Mouse (Mus musculus): ENCODE measurements around the gene Syndig1.

Gene Syndig1

GRCm38 (mm10) chr2:149980419-149980818 lies 151.4 kb downstream of the Syndig1 start:
- no peak for DNase-seq (ENCODE audit: low read depth)

GRCm38 (mm10) chr2:149982466-149982865 lies 153.5 kb downstream of the Syndig1 start:
- DNase-seq (ENCODE audit: low read depth): no peak

GRCm38 (mm10) chr2:149983107-149983506 lies 154.1 kb downstream of the Syndig1 start:
- DNase-seq (ENCODE audit: low read depth): no peak

GRCm38 (mm10) chr2:149987610-149988009 lies 158.6 kb downstream of the Syndig1 start:
- DNase-seq (ENCODE audit: low read depth): no peak

- DNase-seq (ENCODE audit: low read depth): no peak
Observed at GRCm38 (mm10) chr2:149991506-149991905, 162.5 kb downstream of the Syndig1 start.

- DNase-seq (ENCODE audit: low read depth): no peak
Observed at GRCm38 (mm10) chr2:149992921-149993320, 163.9 kb downstream of the Syndig1 start.

GRCm38 (mm10) chr2:149996382-149996964 lies 167.5 kb downstream of the Syndig1 start:
- DNase-seq (ENCODE audit: low read depth): no peak

GRCm38 (mm10) chr2:149997657-149998056 lies 168.6 kb downstream of the Syndig1 start:
- no peak for DNase-seq (ENCODE audit: low read depth)

GRCm38 (mm10) chr2:149998373-149999108 lies 169.5 kb downstream of the Syndig1 start:
- no peak for DNase-seq (ENCODE audit: low read depth)

GRCm38 (mm10) chr2:150000564-150000963 lies 171.6 kb downstream of the Syndig1 start:
- DNase-seq (ENCODE audit: low read depth): no peak

GRCm38 (mm10) chr2:150003499-150003898 lies 174.5 kb downstream of the Syndig1 start:
- no peak for DNase-seq (ENCODE audit: low read depth)

GRCm38 (mm10) chr2:150012787-150013346 lies 183.9 kb downstream of the Syndig1 start:
- DNase-seq (ENCODE audit: low read depth): no peak

- DNase-seq (ENCODE audit: low read depth): no peak
Observed at GRCm38 (mm10) chr2:150013785-150014184, 184.8 kb downstream of the Syndig1 start.

- no peak for DNase-seq (ENCODE audit: low read depth)
Observed at GRCm38 (mm10) chr2:150016303-150016702, 187.3 kb downstream of the Syndig1 start.

GRCm38 (mm10) chr2:150020706-150021105 lies 191.7 kb downstream of the Syndig1 start:
- DNase-seq (ENCODE audit: low read depth): no peak

- DNase-seq (ENCODE audit: low read depth): no peak
Observed at GRCm38 (mm10) chr2:150023873-150024339, 194.9 kb downstream of the Syndig1 start.

- DNase-seq (ENCODE audit: low read depth): no peak
Observed at GRCm38 (mm10) chr2:150043531-150043930, 214.5 kb downstream of the Syndig1 start.
